Mouse (Mus musculus): ENCODE results near the gene Pdcd2. TPM values are rescaled to one million over a fixed set of nuclear protein-coding genes. Genes with fewer than 3 reads are reported as not detected.
A peak's percentile ranks its signal among the peaks of the same experiment; 100 is the strongest.

Gene Pdcd2
- polyA plus RNA-seq, 1 experiment = 1.2 TPM

DNA sequence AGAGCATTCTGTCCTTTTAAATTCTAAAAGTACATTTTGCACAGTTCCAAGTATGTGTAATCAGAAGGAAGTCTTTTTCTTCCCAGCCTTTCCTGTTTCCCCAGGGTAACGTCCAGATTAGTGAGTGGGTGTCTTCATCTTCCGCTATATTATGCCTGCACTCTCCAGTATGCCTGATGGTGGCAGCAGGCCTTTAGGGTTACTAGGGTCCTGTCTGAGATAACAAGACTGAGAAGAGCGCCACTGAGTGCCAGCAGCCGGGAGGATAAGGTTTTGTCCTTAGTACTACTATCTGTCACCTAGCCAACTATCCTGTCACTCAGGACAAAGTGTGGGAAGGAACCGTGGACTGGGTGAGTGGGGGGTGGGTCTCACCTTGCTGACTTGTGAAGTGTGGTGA lies 9.3 kb downstream of the Pdcd2 start:
- TF ChIP-seq GATA1 (IDR thresholded peaks at IDR 0.05; ENCODE audit: low read length) = no peak
- TF ChIP-seq TAL1 (IDR thresholded peaks at IDR 0.05; ENCODE audit: low read length) = no peak
- Histone ChIP-seq H3K4me3 (replicated peaks) (no peak overlapping the region), H3K4me1 (ENCODE audit: control insufficient read depth) (no peaks in the 10 kb centered on the region), H3K36me3 (ENCODE audit: control insufficient read depth) (peaks cover 93% of the 10 kb centered on the region), H3K27me3 (ENCODE audit: control insufficient read depth) (no peaks in the 10 kb centered on the region), H3K9me3 (ENCODE audit: control insufficient read depth, low read length) (no peaks in the 10 kb centered on the region)

DNA sequence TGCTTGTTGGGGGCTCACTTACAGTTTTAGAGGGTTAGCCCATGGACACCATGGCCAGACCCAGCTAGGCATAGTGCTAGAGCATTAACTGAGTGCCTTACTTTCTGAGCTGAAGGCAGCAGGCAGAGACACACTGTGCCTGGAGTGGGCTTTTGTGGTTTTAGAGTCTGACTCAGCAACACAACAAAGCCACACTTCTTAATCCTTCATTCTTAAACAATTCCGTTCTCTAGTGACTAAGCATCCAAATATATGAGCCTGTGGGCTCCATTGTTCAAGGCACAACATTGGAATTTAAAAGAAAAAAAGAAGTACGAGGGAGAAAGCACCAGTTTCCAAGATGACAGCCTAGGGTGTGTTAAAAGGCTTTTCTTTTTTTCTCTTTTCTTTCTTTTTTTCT lies 16.4 kb downstream of the Pdcd2 start:
- no peak for TF ChIP-seq TAL1 (IDR thresholded peaks at IDR 0.05; ENCODE audit: low read length)
- no peak for TF ChIP-seq GATA1 (IDR thresholded peaks at IDR 0.05; ENCODE audit: low read length)
- no peaks in the 10 kb centered on the region for H3K27me3 ChIP-seq (ENCODE audit: control insufficient read depth)
- no peak overlapping the region for H3K4me3 ChIP-seq (replicated peaks)
- H3K9me3 ChIP-seq (ENCODE audit: control insufficient read depth, low read length) = no peaks in the 10 kb centered on the region
- H3K4me1 ChIP-seq (ENCODE audit: control insufficient read depth) = no peaks in the 10 kb centered on the region
- H3K36me3 ChIP-seq (ENCODE audit: control insufficient read depth) = peaks cover 94% of the 10 kb centered on the region

DNA sequence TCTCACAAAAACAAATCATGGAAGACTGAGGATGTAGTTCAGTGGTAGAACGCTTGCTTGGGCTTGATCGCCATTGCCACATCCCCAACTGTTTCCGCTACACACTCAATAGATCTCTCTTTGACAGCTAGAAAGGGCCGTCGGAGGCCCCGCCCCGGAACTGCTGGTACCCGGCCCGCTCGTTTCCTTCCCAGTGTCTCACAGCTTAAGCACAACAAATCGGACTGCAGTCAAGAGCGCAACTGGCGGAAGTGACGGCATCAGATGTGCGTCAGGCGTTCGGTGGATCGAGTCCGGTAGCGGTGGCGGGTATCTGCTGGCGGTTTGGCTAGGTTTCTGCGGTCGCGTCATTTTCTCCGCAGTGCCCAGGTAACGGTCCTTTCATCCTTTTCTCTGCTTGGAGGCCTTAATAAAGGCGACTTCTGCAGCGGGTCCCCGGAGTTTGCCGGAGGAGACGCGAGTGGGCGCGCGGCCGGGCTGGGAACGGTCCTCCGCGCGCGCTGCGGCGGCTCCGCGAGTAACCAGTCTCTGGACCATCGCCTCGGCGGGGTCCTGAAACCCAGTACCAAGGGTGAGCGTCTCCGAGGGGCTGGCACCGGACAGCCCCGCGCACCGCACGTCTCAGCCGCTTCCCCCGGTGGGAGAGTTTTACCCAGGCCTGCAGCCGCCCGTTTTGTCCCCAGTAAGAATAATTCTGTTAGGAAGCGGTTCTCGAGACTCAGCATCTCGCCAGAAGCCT lies 27.3 kb downstream of the Pdcd2 start, which contains the start of the genes Psmb1 and Tbp:
Psmb1 (minus strand) TSS at position 96 of the 739 bp plus-strand sequence.
Tbp (plus strand) TSS at position 233 of the 739 bp plus-strand sequence.
- H3K4me1 ChIP-seq (ENCODE audit: control insufficient read depth) = peaks cover 45% of the 10 kb centered on the region
- no peak for TF ChIP-seq GATA1 (IDR thresholded peaks at IDR 0.05; ENCODE audit: low read length)
- no peak for TF ChIP-seq TAL1 (IDR thresholded peaks at IDR 0.05; ENCODE audit: low read length)
- no peaks in the 10 kb centered on the region for H3K27me3 ChIP-seq (ENCODE audit: control insufficient read depth)
- H3K4me3 ChIP-seq (replicated peaks) = peak within 1 kb of the TSS; percentile 99
- H3K36me3 ChIP-seq (ENCODE audit: control insufficient read depth) = peaks cover 43% of the 10 kb centered on the region
- H3K9me3 ChIP-seq (ENCODE audit: control insufficient read depth, low read length) = no peaks in the 10 kb centered on the region

DNA sequence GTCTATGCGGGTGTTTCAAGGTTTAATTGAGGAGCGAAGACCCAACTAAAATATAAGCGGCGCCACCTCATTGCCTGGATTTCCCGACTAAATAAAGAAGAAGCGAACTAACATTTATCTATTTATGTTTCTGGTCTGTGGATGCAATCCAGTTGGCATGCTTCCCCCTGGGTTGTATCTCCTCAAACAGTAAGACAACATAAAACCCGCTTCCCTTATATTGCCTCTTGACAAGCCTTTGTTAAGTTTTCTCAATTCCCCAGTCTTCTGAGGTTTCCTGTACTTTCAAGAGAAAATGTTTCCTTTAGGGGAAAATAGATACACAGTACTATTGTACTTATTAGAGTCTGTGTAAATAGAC lies 28.4 kb downstream of the Pdcd2 start:
- TF ChIP-seq GATA1 (IDR thresholded peaks at IDR 0.05; ENCODE audit: low read length) (no peak), TAL1 (IDR thresholded peaks at IDR 0.05; ENCODE audit: low read length) (no peak)
- H3K27me3 ChIP-seq (ENCODE audit: control insufficient read depth) = no peaks in the 10 kb centered on the region
- H3K9me3 ChIP-seq (ENCODE audit: control insufficient read depth, low read length) = no peaks in the 10 kb centered on the region
- H3K4me3 ChIP-seq (replicated peaks) = peak overlapping the region; percentile 99
- peaks cover 42% of the 10 kb centered on the region for H3K4me1 ChIP-seq (ENCODE audit: control insufficient read depth)
- H3K36me3 ChIP-seq (ENCODE audit: control insufficient read depth) = peaks cover 43% of the 10 kb centered on the region

- TF ChIP-seq GATA1 (IDR thresholded peaks at IDR 0.05; ENCODE audit: low read length) (no peak), TAL1 (IDR thresholded peaks at IDR 0.05; ENCODE audit: low read length) (no peak)
- Histone ChIP-seq H3K36me3 (ENCODE audit: control insufficient read depth) (peaks cover 44% of the 10 kb centered on the region), H3K9me3 (ENCODE audit: control insufficient read depth, low read length) (no peaks in the 10 kb centered on the region), H3K4me1 (ENCODE audit: control insufficient read depth) (peaks cover 42% of the 10 kb centered on the region), H3K4me3 (replicated peaks) (peak overlapping the region; percentile 99), H3K27me3 (ENCODE audit: control insufficient read depth) (no peaks in the 10 kb centered on the region)
These were observed 29.0 kb downstream of the Pdcd2 start for GRCm38 (mm10) chr17:15497882-15498752.

GRCm38 (mm10) chr17:15490542-15490941 lies 36.6 kb downstream of the Pdcd2 start:
- H3K4me1 ChIP-seq (ENCODE audit: control insufficient read depth) = peaks cover 4% of the 10 kb centered on the region
- no peak overlapping the region for H3K4me3 ChIP-seq (replicated peaks)
- TF ChIP-seq TAL1 (IDR thresholded peaks at IDR 0.05; ENCODE audit: low read length) = no peak
- no peak for TF ChIP-seq GATA1 (IDR thresholded peaks at IDR 0.05; ENCODE audit: low read length)
- H3K36me3 ChIP-seq (ENCODE audit: control insufficient read depth) = peaks cover 64% of the 10 kb centered on the region
- H3K27me3 ChIP-seq (ENCODE audit: control insufficient read depth) = no peaks in the 10 kb centered on the region
- no peaks in the 10 kb centered on the region for H3K9me3 ChIP-seq (ENCODE audit: control insufficient read depth, low read length)

GRCm38 (mm10) chr17:15472671-15473070 lies 54.4 kb downstream of the Pdcd2 start:
- peaks cover 79% of the 10 kb centered on the region for H3K36me3 ChIP-seq (ENCODE audit: control insufficient read depth)
- no peak for TF ChIP-seq GATA1 (IDR thresholded peaks at IDR 0.05; ENCODE audit: low read length)
- TF ChIP-seq TAL1 (IDR thresholded peaks at IDR 0.05; ENCODE audit: low read length) = no peak
- H3K27me3 ChIP-seq (ENCODE audit: control insufficient read depth) = no peaks in the 10 kb centered on the region
- no peaks in the 10 kb centered on the region for H3K9me3 ChIP-seq (ENCODE audit: control insufficient read depth, low read length)
- H3K4me3 ChIP-seq (replicated peaks) = no peak overlapping the region
- H3K4me1 ChIP-seq (ENCODE audit: control insufficient read depth) = peaks cover 1% of the 10 kb centered on the region

Other genes starting within 250 kb of the Pdcd2 start
- gene Dll1, start 150.4 kb downstream of the Pdcd2 start, polyA plus RNA-seq (2012) = 0.01 TPM in 1 of 2 replicates, not detected in the other
- gene Fam120b, start 131.1 kb downstream of the Pdcd2 start, polyA plus RNA-seq (2012) = 0.04 and 0.08 TPM in 2 replicates
- 1.9 and 3.3 TPM in 2 replicates for gene Psmb1, start 27.6 kb downstream of the Pdcd2 start, polyA plus RNA-seq (2012)
- gene Tbp, start 27.4 kb downstream of the Pdcd2 start, polyA plus RNA-seq (2012) = 0.20 and 0.23 TPM in 2 replicates
- 0.01 TPM in 1 of 2 replicates, not detected in the other for gene Prdm9, start 37.1 kb upstream of the Pdcd2 start, polyA plus RNA-seq (2012)
- gene Chd1, start 177.7 kb upstream of the Pdcd2 start, polyA plus RNA-seq (2012) = 1.0 and 1.4 TPM in 2 replicates